In genomic region chr11:62298883-62299282, GRCm38 (mm10) we compare ENCODE assay signal across 15 mouse cellular contexts. TPM values are rescaled to one million over a fixed set of nuclear protein-coding genes. Genes with fewer than 3 reads are reported as not detected.
"Had no signal": no experiment of that assay in that cellular context is flagged by ENCODE, and none has a peak within 500 bp of the region (broad histone marks: within the 10 kb centered on the region; RNA-seq: fewer than 3 reads in every experiment).

No protein-coding gene starts in this region.

- ATAC-seq: hindbrain, postnatal 0 days; intestine, embryonic 16.5 days; liver, embryonic 12.5 days had no signal

- DNase-seq: heart, adult 2 months; heart, postnatal 14 days; heart, postnatal 36 days; kidney, adult 18-20 months; kidney, adult 8-10 months; kidney, postnatal 10 days; kidney, postnatal 25 days; kidney, postnatal 4 days; layer of hippocampus, adult 9-11 months; layer of hippocampus, postnatal 36 days; left cerebral cortex, postnatal 4 days had no signal

RNA-seq across cellular contexts. Expression of gene Adora2b, which starts 50.1 kb away (rescaled TPM):
- total RNA-seq: liver, adult 2 months had no signal
